Comparison of ENCODE assay signal across 8 mouse cellular contexts in genomic region chr8:3330662-3331061, GRCm38 (mm10). TPM values are rescaled to one million over a fixed set of nuclear protein-coding genes. Genes with fewer than 3 reads are reported as not detected.
A peak's percentile ranks its signal among the peaks of the same experiment; 100 is the strongest.
DNase-seq lines count a peak whose midpoint lies in the region; TF ChIP-seq lines count a peak whose summit lies in the region.

No protein-coding gene starts in this region.

- H3K36me3 ChIP-seq in heart, embryonic 10.5 days: no peaks in the 10 kb centered on the region

- TF ChIP-seq CTCF in cortical plate, adult 2 months (IDR thresholded peaks at IDR 0.05; ENCODE audit: extremely low read depth, insufficient read depth, low read length): peak; percentile 66; the same call in 1 of the 2 replicates
- TF ChIP-seq CTCF in lung, adult 2 months (IDR thresholded peaks at IDR 0.05; ENCODE audit: insufficient read depth, low read length): 0 out of 2 replicates have a peak, but pooled peaks have one; percentile 2

- DNase-seq in heart, adult 11 months: peak; percentile 56
- no peak for DNase-seq in heart, embryonic 10.5 days (ENCODE audit: low spot score)
- peak; percentile 22 for DNase-seq in 3134 (ENCODE audit: extremely low read depth, insufficient read length, low spot score)
- peak; percentile 88 for DNase-seq in MN1 (ENCODE audit: low spot score)
- peak; percentile 22 for DNase-seq in hindlimb bud, embryonic 11.5 days (ENCODE audit: extremely low spot score, low read depth, low spot score)
- peak; percentile 33 for DNase-seq in lung, adult 2 months
- DNase-seq in skeletal muscle tissue, adult 2 months (ENCODE audit: low read depth, low spot score): peak; percentile 21

- H3K27me3 ChIP-seq in heart, embryonic 10.5 days (ENCODE audit: insufficient read depth, poor library complexity, severe bottlenecking): no peaks in the 10 kb centered on the region

- no peaks in the 10 kb centered on the region for H3K9me3 ChIP-seq in heart, embryonic 10.5 days

- 50% methylated on average over 6 of the region's 6 CpGs for WGBS in heart, embryonic 10.5 days
- WGBS in lung, adult 2 months: 39% methylated on average over 6 of the region's 6 CpGs

- TF ChIP-seq POLR2A in cortical plate, adult 2 months (IDR thresholded peaks at IDR 0.05; ENCODE audit: extremely low read depth, insufficient read depth, low read length): no peak
- TF ChIP-seq POLR2A in lung, adult 2 months (IDR thresholded peaks at IDR 0.05; ENCODE audit: borderline replicate concordance, extremely low read depth, low read depth, low read length): no peak

- H3K27ac ChIP-seq in heart, embryonic 10.5 days: no peak overlapping the region
- no peak overlapping the region for H3K27ac ChIP-seq in cortical plate, adult 2 months (ENCODE audit: insufficient read depth, low read length)

- no peak overlapping the region for H3K4me3 ChIP-seq in heart, embryonic 10.5 days
- no peak overlapping the region for H3K4me3 ChIP-seq in cortical plate, adult 2 months (ENCODE audit: insufficient read depth, low read length)
- no peak overlapping the region for H3K4me3 ChIP-seq in lung, adult 2 months (replicated peaks; ENCODE audit: extremely low read depth, low read depth, low read length)

- H3K4me1 ChIP-seq in heart, embryonic 10.5 days: no peaks in the 10 kb centered on the region
- H3K4me1 ChIP-seq in cortical plate, adult 2 months (ENCODE audit: control insufficient read depth, insufficient read depth, low read length): no peaks in the 10 kb centered on the region
- no peaks in the 10 kb centered on the region for H3K4me1 ChIP-seq in lung, adult 2 months (ENCODE audit: control insufficient read depth, insufficient read depth, low read length)

RNA-seq across cellular contexts. Expression of gene A430078G23Rik, which starts 22.6 kb away (rescaled TPM):
- polyA plus RNA-seq in heart, embryonic 10.5 days (2016; fragmentation: Nextera tagmentation; extraction: Ambion mirVana): 0.24 TPM in 1 of 2 replicates, not detected in the other
- polyA plus RNA-seq in cortical plate, adult 2 months (2012; rRNA removed): not detected in 2 replicates
- polyA plus RNA-seq in lung, adult 2 months (2012; rRNA removed): 1.6 and 3.1 TPM in 2 replicates

RNA-seq across cellular contexts. Expression of gene Insr, which starts 51.2 kb away (rescaled TPM):
- 34.1 and 34.3 TPM in 2 replicates for polyA plus RNA-seq in heart, embryonic 10.5 days (2016; fragmentation: Nextera tagmentation; extraction: Ambion mirVana)
- 15.1 TPM in 2 replicates for polyA plus RNA-seq in cortical plate, adult 2 months (2012; rRNA removed)
- polyA plus RNA-seq in lung, adult 2 months (2012; rRNA removed): 17.5 and 24.6 TPM in 2 replicates
